Mouse (Mus musculus): Measurements from ENCODE around the gene Zfp580. TPM values are rescaled to one million over a fixed set of nuclear protein-coding genes. Genes with fewer than 3 reads are reported as not detected.

Zfp580 gene
- polyA plus RNA-seq, 1 experiment from 2014 or later = 101 TPM

- Histone ChIP-seq H3K4me3 (replicated peaks) (peak overlapping the region; percentile 61; the same call in 1 of the 2 replicates), H3K9me3 (replicated peaks) (no peaks in the 10 kb centered on the region), H3K27ac (replicated peaks) (0 out of 2 replicates have a peak overlapping the region, but pooled peaks have one; percentile 99), H3K27me3 (replicated peaks) (no peaks in the 10 kb centered on the region), H3K9ac (replicated peaks) (no peak overlapping the region), H3K4me1 (peaks cover 22% of the 10 kb centered on the region), H3K4me2 (peak overlapping the region; percentile 68), H3K36me3 (peaks cover 36% of the 10 kb centered on the region)
- no peak for ATAC-seq (ENCODE audit: low FRiP score)
- WGBS = 94% methylated on average over 7 of the region's 7 CpGs
These were observed 14.3 kb upstream of the Zfp580 start for GRCm38 (mm10) chr7:5037026-5037425.

GRCm38 (mm10) chr7:5037467-5037866 is 13.9 kb upstream of the Zfp580 start:
- ATAC-seq (ENCODE audit: low FRiP score) = no peak
- Histone ChIP-seq H3K4me1 (peaks cover 22% of the 10 kb centered on the region), H3K36me3 (peaks cover 32% of the 10 kb centered on the region), H3K9me3 (replicated peaks) (no peaks in the 10 kb centered on the region), H3K4me3 (replicated peaks) (peak overlapping the region; percentile 61), H3K9ac (replicated peaks) (0 out of 2 replicates have a peak overlapping the region, but pooled peaks have one; percentile 74), H3K27ac (replicated peaks) (peak overlapping the region; percentile 99), H3K27me3 (replicated peaks) (no peaks in the 10 kb centered on the region), H3K4me2 (peak overlapping the region; percentile 68)
- WGBS = 81% methylated on average over 8 of the region's 8 CpGs

- H3K9ac ChIP-seq (replicated peaks) = peak within 1 kb of the TSS; percentile 74
- ATAC-seq (ENCODE audit: low FRiP score) = peak; percentile 94
- H3K27ac ChIP-seq (replicated peaks) = peak within 1 kb of the TSS; percentile 99
- peak within 1 kb of the TSS; percentile 61 for H3K4me3 ChIP-seq (replicated peaks)
- H3K4me1 ChIP-seq = peaks cover 22% of the 10 kb centered on the region
- peak within 1 kb of the TSS; percentile 68 for H3K4me2 ChIP-seq
- H3K9me3 ChIP-seq (replicated peaks) = no peaks in the 10 kb centered on the region
- under 1% methylated on average over 48 of the region's 48 CpGs for WGBS
- peaks cover 24% of the 10 kb centered on the region for H3K36me3 ChIP-seq
- no peaks in the 10 kb centered on the region for H3K27me3 ChIP-seq (replicated peaks)
These were observed 13.1 kb upstream of the Zfp580 start, which contains the start of gene Zfp784 for GRCm38 (mm10) chr7:5038109-5038732. Gene Zfp784, minus strand, starts transcription at chr7:5038446.

- WGBS = 34% methylated on average over 5 of the region's 5 CpGs
- Histone ChIP-seq H3K4me2 (peak overlapping the region; percentile 68), H3K27ac (replicated peaks) (peak overlapping the region; percentile 99), H3K4me1 (peaks cover 22% of the 10 kb centered on the region), H3K36me3 (peaks cover 17% of the 10 kb centered on the region), H3K9me3 (replicated peaks) (no peaks in the 10 kb centered on the region), H3K27me3 (replicated peaks) (no peaks in the 10 kb centered on the region), H3K9ac (replicated peaks) (peak overlapping the region; percentile 74), H3K4me3 (replicated peaks) (peak overlapping the region; percentile 61)
- no peak for ATAC-seq (ENCODE audit: low FRiP score)
These were observed 12.4 kb upstream of the Zfp580 start for GRCm38 (mm10) chr7:5038940-5039339.

GRCm38 (mm10) chr7:5044981-5045380 is 6.4 kb upstream of the Zfp580 start:
- Histone ChIP-seq H3K4me3 (replicated peaks) (no peak overlapping the region), H3K27me3 (replicated peaks) (no peaks in the 10 kb centered on the region), H3K9ac (replicated peaks) (no peak overlapping the region), H3K36me3 (no peaks in the 10 kb centered on the region), H3K4me1 (0 out of 2 replicates have a peak, but pooled peaks cover under 1% of the 10 kb centered on the region), H3K27ac (replicated peaks) (no peak overlapping the region), H3K4me2 (no peak overlapping the region), H3K9me3 (replicated peaks) (no peaks in the 10 kb centered on the region)
- 86% methylated on average over 2 of the region's 2 CpGs for WGBS
- no peak for ATAC-seq (ENCODE audit: low FRiP score)

GRCm38 (mm10) chr7:5046112-5046511 is 5.2 kb upstream of the Zfp580 start:
- Histone ChIP-seq H3K4me2 (no peak overlapping the region), H3K9ac (replicated peaks) (no peak overlapping the region), H3K27me3 (replicated peaks) (no peaks in the 10 kb centered on the region), H3K9me3 (replicated peaks) (no peaks in the 10 kb centered on the region), H3K27ac (replicated peaks) (no peak overlapping the region), H3K36me3 (no peaks in the 10 kb centered on the region), H3K4me3 (replicated peaks) (no peak overlapping the region), H3K4me1 (peaks cover 10% of the 10 kb centered on the region)
- WGBS = 70% methylated on average over 2 of the region's 2 CpGs
- no peak for ATAC-seq (ENCODE audit: low FRiP score)

GRCm38 (mm10) chr7:5047313-5047712 is 4.0 kb upstream of the Zfp580 start:
- no peak overlapping the region for H3K27ac ChIP-seq (replicated peaks)
- no peak for ATAC-seq (ENCODE audit: low FRiP score)
- WGBS = 30% methylated on average over 2 of the region's 2 CpGs
- no peak overlapping the region for H3K9ac ChIP-seq (replicated peaks)
- no peaks in the 10 kb centered on the region for H3K9me3 ChIP-seq (replicated peaks)
- H3K27me3 ChIP-seq (replicated peaks) = no peaks in the 10 kb centered on the region
- H3K4me1 ChIP-seq = peaks cover 15% of the 10 kb centered on the region
- no peaks in the 10 kb centered on the region for H3K36me3 ChIP-seq
- H3K4me3 ChIP-seq (replicated peaks) = no peak overlapping the region
- H3K4me2 ChIP-seq = no peak overlapping the region

GRCm38 (mm10) chr7:5052438-5052837 is 1.1 kb downstream of the Zfp580 start:
- 3% methylated on average over 12 of the region's 12 CpGs for WGBS
- ATAC-seq (ENCODE audit: low FRiP score) = no peak
- Histone ChIP-seq H3K27me3 (replicated peaks) (peaks cover 24% of the 10 kb centered on the region), H3K36me3 (no peaks in the 10 kb centered on the region), H3K9ac (replicated peaks) (peak overlapping the region; percentile 85), H3K4me1 (peaks cover 62% of the 10 kb centered on the region), H3K4me2 (peak overlapping the region; percentile 92), H3K9me3 (replicated peaks) (no peaks in the 10 kb centered on the region), H3K27ac (replicated peaks) (peak overlapping the region; percentile 52), H3K4me3 (replicated peaks) (peak overlapping the region; percentile 66)

GRCm38 (mm10) chr7:5052931-5053343 is 1.6 kb downstream of the Zfp580 start:
- Histone ChIP-seq H3K4me2 (peak overlapping the region; percentile 92), H3K4me1 (peaks cover 67% of the 10 kb centered on the region), H3K9ac (replicated peaks) (peak overlapping the region; percentile 85), H3K4me3 (replicated peaks) (peak overlapping the region; percentile 66), H3K27me3 (replicated peaks) (peaks cover 24% of the 10 kb centered on the region), H3K27ac (replicated peaks) (peak overlapping the region; percentile 52), H3K9me3 (replicated peaks) (no peaks in the 10 kb centered on the region), H3K36me3 (no peaks in the 10 kb centered on the region)
- ATAC-seq (ENCODE audit: low FRiP score) = no peak
- WGBS = 3% methylated on average over 44 of the region's 45 CpGs

GRCm38 (mm10) chr7:5053456-5054179 is 2.3 kb downstream of the Zfp580 start:
- H3K4me3 ChIP-seq (replicated peaks) = peak overlapping the region; percentile 66
- H3K4me2 ChIP-seq = peak overlapping the region; percentile 92
- peaks cover 24% of the 10 kb centered on the region for H3K27me3 ChIP-seq (replicated peaks)
- no peaks in the 10 kb centered on the region for H3K9me3 ChIP-seq (replicated peaks)
- peak overlapping the region; percentile 41; the same call in 1 of the 2 replicates for H3K27ac ChIP-seq (replicated peaks)
- WGBS = 8% methylated on average over 32 of the region's 32 CpGs
- no peak for ATAC-seq (ENCODE audit: low FRiP score)
- peaks cover 74% of the 10 kb centered on the region for H3K4me1 ChIP-seq
- peak overlapping the region; percentile 85 for H3K9ac ChIP-seq (replicated peaks)
- no peaks in the 10 kb centered on the region for H3K36me3 ChIP-seq

GRCm38 (mm10) chr7:5056651-5057263 is 5.4 kb downstream of the Zfp580 start:
- peak overlapping the region; percentile 75 for H3K4me2 ChIP-seq
- H3K27me3 ChIP-seq (replicated peaks) = peaks cover 24% of the 10 kb centered on the region
- H3K4me1 ChIP-seq = peaks cover 87% of the 10 kb centered on the region
- peak overlapping the region; percentile 84 for H3K27ac ChIP-seq (replicated peaks)
- peak overlapping the region; percentile 72 for H3K9ac ChIP-seq (replicated peaks)
- ATAC-seq (ENCODE audit: low FRiP score) = peak; percentile 23
- H3K9me3 ChIP-seq (replicated peaks) = no peaks in the 10 kb centered on the region
- H3K4me3 ChIP-seq (replicated peaks) = peak overlapping the region; percentile 63
- 2% methylated on average over 52 of the region's 55 CpGs for WGBS
- no peaks in the 10 kb centered on the region for H3K36me3 ChIP-seq
